In the genomic region with DNA sequence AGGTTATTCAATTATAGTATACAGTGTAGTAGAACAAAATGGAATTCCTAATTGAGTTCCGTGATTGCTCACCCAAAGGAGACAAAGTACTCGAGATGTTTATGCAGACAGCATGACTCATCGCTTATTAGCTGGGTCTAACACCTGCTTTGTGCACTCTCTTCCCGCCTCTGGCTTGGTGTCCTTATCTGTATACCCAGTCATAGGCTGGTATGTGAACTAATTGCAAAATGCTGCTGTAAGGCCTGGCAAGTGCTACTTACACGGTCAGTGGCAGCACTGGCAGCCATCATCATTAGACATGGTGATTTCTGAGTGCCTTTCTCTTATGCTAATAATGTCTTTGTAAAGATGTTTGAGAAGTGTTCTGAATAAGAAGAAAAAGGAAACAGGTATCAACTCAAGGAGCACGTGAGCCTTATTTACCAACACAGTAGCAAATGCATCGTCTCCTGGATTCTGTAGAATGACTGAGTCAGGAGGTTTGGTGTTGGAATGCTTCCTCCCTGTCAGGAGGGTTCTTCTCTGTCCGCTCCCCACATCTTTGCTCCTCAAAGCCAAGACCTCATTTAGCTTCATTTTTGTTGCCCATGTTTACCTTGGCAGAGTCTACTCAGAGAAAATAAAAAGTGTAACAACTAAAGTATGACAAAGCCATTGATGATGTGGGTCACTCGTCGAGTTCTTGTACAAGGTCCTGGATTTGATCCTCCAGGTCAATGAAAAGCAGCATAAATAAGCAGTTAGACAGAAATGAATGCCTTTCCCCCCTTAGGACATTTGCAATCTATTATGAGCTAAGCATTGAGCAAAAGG, we compare ENCODE assay signal across 10 mouse cellular contexts.
DNase-seq lines count a peak whose midpoint lies in the region; ATAC-seq and TF ChIP-seq lines count a peak whose summit lies in the region.
"Had no signal": no experiment of that assay in that cellular context is flagged by ENCODE, and none has a peak within 500 bp of the region (broad histone marks: within the 10 kb centered on the region; RNA-seq: fewer than 3 reads in every experiment).

No protein-coding gene starts in this region.

- H3K4me3 ChIP-seq in heart, embryonic 15.5 days = no peak overlapping the region
- H3K4me3 ChIP-seq in ES-E14 (ENCODE audit: insufficient read depth in 1 of 2, low read depth in 1 of 2, low read length in 2 of 2, poor library complexity in 1 of 2, severe bottlenecking in 1 of 2) = no peak overlapping the region
- no peak overlapping the region for H3K4me3 ChIP-seq in liver, embryonic 15.5 days (replicated peaks)

- in situ Hi-C loops in ES-E14 (cut with MboI; ENCODE audit: low sequenced_read_pairs in 2 of 2, unreplicated experiment in 2 of 2) = no loop called here

- H3K4me1 ChIP-seq in heart, embryonic 15.5 days (replicated peaks) = peaks cover 21% of the 10 kb centered on the region
- peaks cover 10 to 16% of the 10 kb centered on the region in 2 experiments; a peak in 3 of 4 replicates for H3K4me1 ChIP-seq in ES-E14 (ENCODE audit: control insufficient read depth in 2 of 2, insufficient read depth in 2 of 2, low read length in 2 of 2, poor library complexity in 1 of 2)
- peaks cover 59% of the 10 kb centered on the region for H3K4me1 ChIP-seq in liver, embryonic 15.5 days (replicated peaks)

- no peak overlapping the region for H3K4me2 ChIP-seq in heart, embryonic 15.5 days
- H3K4me2 ChIP-seq in liver, embryonic 15.5 days = peak overlapping the region; percentile 45

- no peak overlapping the region for H3K27ac ChIP-seq in heart, embryonic 15.5 days
- no peak overlapping the region for H3K27ac ChIP-seq in ES-E14 (ENCODE audit: insufficient read depth, low read depth, low read length, poor library complexity, severe bottlenecking)
- peak overlapping the region; percentile 92 for H3K27ac ChIP-seq in liver, embryonic 15.5 days (replicated peaks)
- H3K27ac ChIP-seq: macrophage had no signal

- WGBS in heart, embryonic 15.5 days = 51% methylated on average over 10 of the region's 10 CpGs
- 34% methylated on average over 10 of the region's 10 CpGs for WGBS in liver, embryonic 15.5 days (ENCODE audit: insufficient replicate concordance)

- H3K9ac ChIP-seq in heart, embryonic 15.5 days = no peak overlapping the region
- no peak overlapping the region for H3K9ac ChIP-seq in ES-E14 (ENCODE audit: insufficient read depth, low read depth, low read length, poor library complexity, severe bottlenecking)
- H3K9ac ChIP-seq in liver, embryonic 15.5 days = peak overlapping the region; percentile 13; the same call in 1 of the 2 replicates

- DNase-seq in heart, adult 18-20 months = no peak
- DNase-seq in ES-E14 (ENCODE audit: low read depth, low spot score) = no peak
- DNase-seq in c-Kit-positive CD71-positive TER-119-negative erythroid progenitor cells, embryonic 14.5 days (ENCODE audit: low read depth) = peak; percentile 74
- no peak for DNase-seq in testis, postnatal 14 days (ENCODE audit: low spot score)
- no peak for DNase-seq in neural tube, embryonic 10.5 days (ENCODE audit: extremely low spot score, low spot score)
- DNase-seq in kidney, postnatal 10 days = no peak
- DNase-seq: layer of hippocampus, adult 9-11 months had no signal

- H3K36me3 ChIP-seq in heart, embryonic 15.5 days = no peaks in the 10 kb centered on the region
- no peaks in the 10 kb centered on the region for H3K36me3 ChIP-seq in ES-E14 (ENCODE audit: control insufficient read depth, insufficient read depth, low read length, poor library complexity, severe bottlenecking)
- no peaks in the 10 kb centered on the region for H3K36me3 ChIP-seq in liver, embryonic 15.5 days (replicated peaks)

- no peaks in the 10 kb centered on the region for H3K27me3 ChIP-seq in heart, embryonic 15.5 days
- no peaks in the 10 kb centered on the region for H3K27me3 ChIP-seq in liver, embryonic 15.5 days

- ATAC-seq in heart, embryonic 15.5 days (replicated peaks; ENCODE audit: insufficient number of reproducible peaks, insufficient read depth, low FRiP score, low read depth) = peak; percentile 53; the same call in 1 of the 2 replicates
- ATAC-seq in liver, embryonic 15.5 days (ENCODE audit: insufficient read depth) = peak; percentile 95

- H3K9me3 ChIP-seq in heart, embryonic 15.5 days (replicated peaks) = no peaks in the 10 kb centered on the region
- no peaks in the 10 kb centered on the region for H3K9me3 ChIP-seq in ES-E14 (ENCODE audit: control insufficient read depth, insufficient read depth, low read depth, low read length)
- no peaks in the 10 kb centered on the region for H3K9me3 ChIP-seq in liver, embryonic 15.5 days (replicated peaks)

TF ChIP-seq in ES-E14, 5 proteins besides CTCF, POLR2A, EP300 and RAD21:
- TF ChIP-seq ZC3H11A (IDR thresholded peaks at IDR 0.05; ENCODE audit: borderline replicate concordance, low read depth, low read length) (no peak), MAFK (IDR thresholded peaks at IDR 0.05; ENCODE audit: insufficient read depth, low read depth, low read length) (peak; percentile 22; the same call in 1 of the 2 replicates), ZNF384 (IDR thresholded peaks at IDR 0.05; ENCODE audit: low read depth, low read length) (no peak)
